Mouse (Mus musculus) adrenal gland, adult 8-10 months (tissue): ENCODE measurements around the gene Defb7. TPM values are rescaled to one million over a fixed set of nuclear protein-coding genes. Genes with fewer than 3 reads are reported as not detected.

Experiments used
- DNase-seq: peaks from one replicate; pipeline ENCODE4 v3.0.0; 2022
- microRNA-seq, 2 experiments: library from miRNA; unstranded; fragments of <30 nt; microRNA quantifications; one replicate each; pipeline ENCODE4 v1.2.0; 2022
- total RNA-seq, 4 experiments: library from RNA; stranded (reverse); gene quantifications; 2 replicates each; pipeline ENCODE4 v1.2.4; 2022

The Defb7 gene
- total RNA-seq: not detected

DNA sequence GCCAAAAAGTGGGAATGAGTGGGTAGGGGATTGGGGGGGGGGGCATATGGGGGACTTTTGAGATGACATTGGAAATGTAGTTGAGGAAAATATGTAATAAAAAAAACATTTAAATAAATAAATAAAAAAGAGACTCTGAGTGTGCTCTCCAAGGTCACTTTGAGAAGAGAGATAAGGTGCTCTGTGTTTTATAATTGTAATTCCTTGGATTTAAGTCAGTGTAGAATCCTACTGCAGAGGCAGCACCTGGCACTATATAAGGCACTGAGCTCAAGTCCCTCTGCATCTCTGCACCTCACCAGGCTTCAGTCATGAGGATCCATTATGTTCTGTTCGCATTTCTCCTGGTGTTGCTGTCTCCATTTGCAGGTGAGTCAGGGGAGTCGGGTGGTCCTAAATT is at the start of gene Defb7:
TSS of gene Defb7 (plus strand) at position 301 of the 400 bp plus-strand sequence.
- DNase-seq: no peak

GRCm38 (mm10) chr8:19446378-19446777 is 48.5 kb upstream of the Defb7 start:
- DNase-seq: no peak

DNA sequence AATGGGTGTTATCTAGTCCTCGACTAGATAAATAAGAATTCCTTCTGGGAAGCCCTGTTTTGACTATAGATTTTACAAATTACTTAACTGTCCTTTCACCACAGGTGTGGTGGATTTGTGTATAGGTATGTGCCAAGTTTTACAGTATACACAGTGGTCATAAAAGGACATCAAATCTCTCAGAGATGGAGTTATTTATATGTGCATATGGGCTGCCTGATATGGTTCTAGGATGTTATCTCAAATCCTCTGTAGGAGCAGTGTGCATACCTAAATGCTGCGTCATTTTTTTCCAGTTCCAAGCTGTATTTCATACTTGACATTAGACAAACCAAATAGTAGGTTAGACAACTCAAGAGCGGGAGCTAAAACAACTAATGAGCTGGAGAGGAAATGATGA is 33.5 kb upstream of the Defb7 start:
- no peak for DNase-seq

- no peak for DNase-seq
These were observed 25.9 kb upstream of the Defb7 start for GRCm38 (mm10) chr8:19469026-19469425.

DNA sequence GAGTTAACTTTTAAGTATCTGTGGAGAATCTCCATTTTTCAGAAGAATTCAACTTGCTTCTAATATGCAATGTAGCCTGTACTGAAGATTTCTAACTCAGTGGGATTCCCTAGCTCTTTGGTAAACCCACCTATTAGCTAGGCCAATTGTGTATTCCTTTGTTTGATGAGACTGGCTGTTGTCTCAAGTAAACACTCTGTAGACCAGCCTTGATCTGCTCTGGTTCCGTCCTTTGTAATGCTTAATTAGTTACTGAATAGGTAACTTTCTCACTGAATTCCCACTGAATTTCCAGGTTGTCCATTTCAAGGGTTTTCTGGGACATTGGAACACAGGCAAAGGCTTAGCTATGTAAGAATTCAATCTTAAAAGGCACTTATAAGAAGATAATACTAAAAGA is 5.6 kb downstream of the Defb7 start:
- DNase-seq: no peak

DNA sequence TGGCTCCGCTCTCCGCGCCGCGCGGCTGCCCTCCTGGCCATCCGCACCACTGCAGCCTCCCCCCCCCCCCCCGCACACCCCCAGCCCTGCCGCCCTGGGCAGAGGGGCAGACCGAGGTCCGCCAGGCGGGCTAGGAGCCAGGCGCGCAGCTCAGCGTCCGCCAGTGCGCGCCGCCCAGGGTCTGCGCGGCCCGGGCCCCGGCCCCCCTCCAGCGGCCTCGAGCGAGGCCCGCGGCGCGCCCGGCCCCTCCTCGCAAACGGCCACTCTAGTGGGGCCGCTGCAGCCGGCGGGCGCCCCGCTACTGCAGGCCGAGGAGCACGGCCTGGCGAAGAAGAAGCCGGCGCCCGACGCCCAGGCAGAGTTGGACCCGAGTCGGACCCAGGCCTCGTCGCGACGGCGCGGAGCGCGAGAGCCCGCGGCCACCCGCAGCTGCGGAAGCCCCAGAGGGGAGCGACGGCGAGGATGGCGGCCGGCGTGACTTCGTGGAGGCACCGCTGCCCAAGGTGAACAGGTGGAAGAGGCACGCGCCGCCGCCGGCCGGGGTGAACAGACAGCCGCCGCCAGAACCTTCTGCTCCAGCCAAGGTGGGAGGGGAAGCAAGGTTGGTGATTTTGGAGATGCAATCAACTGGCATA is 40.4 kb downstream of the Defb7 start:
- DNase-seq: no peak

DNA sequence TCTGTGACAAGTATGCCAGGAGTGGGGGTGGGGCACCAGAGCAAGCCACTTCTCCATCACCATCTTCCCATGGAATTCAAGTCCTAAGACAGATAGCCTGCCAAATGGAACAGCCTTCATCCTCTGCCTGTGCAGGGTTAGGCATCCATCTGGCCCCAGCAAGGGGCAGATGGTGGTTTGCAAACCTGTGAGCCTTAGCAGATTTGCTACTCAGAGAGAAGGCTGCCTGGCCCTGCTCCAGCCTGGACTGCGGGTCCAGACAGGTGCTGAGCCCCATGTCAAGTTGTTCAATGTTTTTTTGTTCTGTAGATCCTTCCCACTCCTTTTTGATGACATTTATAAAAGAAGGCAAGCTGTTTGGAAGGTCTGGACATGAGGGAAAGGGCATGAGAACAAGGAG is 45.5 kb downstream of the Defb7 start:
- DNase-seq: no peak

Small RNA genes within 50 kb of the gene (microRNA-seq; reads per million reads assigned to microRNA genes)
- 0 reads per million in 2 experiments for gene Gm27288
- gene Gm27852: 0 reads per million in 2 experiments

Other genes starting within 250 kb of the Defb7 start
- not detected for gene Defb5, start 247.5 kb upstream of the Defb7 start, total RNA-seq
- gene Defb3, start 201.7 kb upstream of the Defb7 start, total RNA-seq: not detected
- not detected for gene Defb8, start 47.5 kb upstream of the Defb7 start, total RNA-seq
- gene 4930467E23Rik, start 234.5 kb downstream of the Defb7 start, total RNA-seq: 1 to 10 TPM in 1 of 4 experiments, under 1 TPM in 1, not detected in 2; 0.46 to 2.2 TPM